ENCODE assay signal across 17 mouse cellular contexts in genomic region chr3:89649890-89650289, GRCm38 (mm10).
"Had no signal": no experiment of that assay in that cellular context is flagged by ENCODE, and none has a peak within 500 bp of the region (broad histone marks: within the 10 kb centered on the region; RNA-seq: fewer than 3 reads in every experiment).

No protein-coding gene starts in this region.

- H3K27ac ChIP-seq: lung, embryonic 15.5 days; macrophage; midbrain, embryonic 13.5 days; midbrain, embryonic 15.5 days; neural tube, embryonic 12.5 days; stomach, embryonic 15.5 days; stomach, postnatal 0 days had no signal

- H3K4me2 ChIP-seq: lung, embryonic 15.5 days; midbrain, embryonic 11.5 days; midbrain, embryonic 13.5 days; midbrain, embryonic 15.5 days; neural tube, embryonic 12.5 days; stomach, embryonic 15.5 days had no signal

- H3K4me1 ChIP-seq: megakaryocyte, embryonic 14.5 days had no signal

- H3K4me3 ChIP-seq: lung, embryonic 15.5 days; megakaryocyte, embryonic 14.5 days; midbrain, embryonic 13.5 days; midbrain, embryonic 15.5 days; neural tube, embryonic 12.5 days; stomach, embryonic 15.5 days had no signal

- H3K27me3 ChIP-seq: midbrain, embryonic 13.5 days; midbrain, embryonic 15.5 days; stomach, embryonic 15.5 days had no signal

- H3K36me3 ChIP-seq: lung, embryonic 15.5 days; midbrain, embryonic 13.5 days; midbrain, embryonic 15.5 days; neural tube, embryonic 12.5 days; stomach, embryonic 15.5 days had no signal

- ATAC-seq: lung, postnatal 0 days; midbrain, embryonic 13.5 days; midbrain, embryonic 15.5 days had no signal

- H3K9ac ChIP-seq: lung, embryonic 15.5 days; midbrain, embryonic 13.5 days; midbrain, embryonic 15.5 days; neural tube, embryonic 12.5 days; stomach, embryonic 15.5 days had no signal

- H3K9me3 ChIP-seq: lung, embryonic 15.5 days; megakaryocyte, embryonic 14.5 days; midbrain, embryonic 13.5 days; midbrain, embryonic 15.5 days; neural tube, embryonic 12.5 days; stomach, embryonic 15.5 days had no signal

- DNase-seq: lung, adult 2 months; lung, postnatal 14 days; lung, postnatal 36 days; right cerebral cortex, postnatal 14 days; thymus, adult 2 months; thymus, postnatal 25 days; thymus, postnatal 4 days had no signal
